Mouse (Mus musculus) liver, postnatal 0 days (tissue): Measurements from ENCODE around the gene Adgrb3.
"Not testable (repeated sequence)": the region's sequence is repeated elsewhere in the genome, so short reads cannot be mapped to it uniquely, and the experiment has no call there.

Experiments used
- CTCF ChIP-seq: sonication (generic); IDR thresholded peaks from 2 replicates; pipeline ENCODE4 v1.5.1; 2016; ENCODE audit warnings: antibody characterized with exemption, low read depth
- EP300 ChIP-seq: IDR thresholded peaks from 2 replicates; pipeline ENCODE4 v1.6.1; 2016; ENCODE audit warnings: antibody characterized with exemption, low read depth, mild to moderate bottlenecking

- not testable (repeated sequence) for TF ChIP-seq CTCF, EP300
Measured at GRCm38 (mm10) chr1:25610776-25611175, 218.7 kb downstream of the Adgrb3 start.
